Mouse (Mus musculus) embryo, embryonic 10.5 days (tissue): ENCODE results near the gene Pcgf5.

Experiments
- DNase-seq: peaks from one replicate; pipeline ENCODE4 v3.0.0-alpha.2; 2015; ENCODE audit warnings: low spot score

Gene Pcgf5

DNA sequence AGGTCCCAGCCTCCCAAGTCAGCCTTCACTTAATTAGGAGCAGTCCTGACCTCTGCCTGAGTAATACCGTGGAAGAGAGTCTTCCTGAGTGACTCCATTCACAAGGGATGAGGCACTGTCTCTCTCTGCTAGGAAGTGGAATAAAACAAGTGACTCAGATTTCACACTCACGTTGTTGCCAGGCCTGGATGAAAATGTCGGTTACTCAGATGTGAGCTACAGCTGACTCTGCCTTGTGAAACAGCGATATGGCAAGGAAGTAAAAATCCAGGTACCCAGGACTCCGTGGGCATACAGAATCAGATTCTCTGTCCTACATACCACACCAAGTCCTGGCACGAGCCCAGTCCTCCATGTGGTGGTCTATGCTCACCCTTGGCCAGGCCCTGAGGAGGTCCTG lies 142.8 kb downstream of the Pcgf5 start:
- no peak for DNase-seq

DNA sequence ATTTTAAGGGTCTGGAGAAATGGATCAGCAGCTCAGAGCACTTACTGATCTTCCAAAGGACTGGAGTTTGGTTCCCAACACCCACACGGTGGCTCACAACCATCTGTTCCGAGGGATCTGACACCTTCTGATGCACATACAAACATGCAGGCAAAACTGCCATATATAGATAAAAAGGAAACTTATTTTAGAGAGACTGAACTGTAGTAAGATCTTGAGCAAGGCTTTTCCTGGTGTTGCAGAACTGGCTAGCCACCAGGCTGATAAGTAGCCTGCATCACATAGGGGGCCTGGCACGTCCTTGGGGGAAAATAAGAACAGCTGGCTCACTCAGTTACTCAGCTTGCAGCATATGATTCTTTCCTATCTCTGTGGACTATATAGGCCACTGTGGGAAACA lies 147.4 kb downstream of the Pcgf5 start:
- DNase-seq = no peak

DNA sequence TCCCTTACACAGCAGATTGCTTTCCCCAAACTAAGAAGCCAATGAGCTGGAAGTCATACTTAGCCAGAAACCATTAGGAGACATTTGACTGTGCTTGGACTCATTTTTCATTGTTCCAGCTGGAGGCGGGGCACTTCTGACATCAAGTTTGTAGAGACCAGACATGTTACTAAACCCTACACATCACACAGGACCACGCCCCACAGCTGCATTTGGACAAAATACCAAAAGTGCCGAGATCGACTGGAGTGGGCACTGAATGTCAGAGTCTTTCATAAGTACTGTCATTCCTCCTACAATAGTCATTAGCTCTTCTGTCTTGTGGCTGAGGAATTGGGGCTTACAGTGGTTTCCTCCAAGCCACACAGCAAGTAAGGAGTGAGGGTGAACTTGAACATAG lies 148.4 kb downstream of the Pcgf5 start:
- DNase-seq = no peak

DNA sequence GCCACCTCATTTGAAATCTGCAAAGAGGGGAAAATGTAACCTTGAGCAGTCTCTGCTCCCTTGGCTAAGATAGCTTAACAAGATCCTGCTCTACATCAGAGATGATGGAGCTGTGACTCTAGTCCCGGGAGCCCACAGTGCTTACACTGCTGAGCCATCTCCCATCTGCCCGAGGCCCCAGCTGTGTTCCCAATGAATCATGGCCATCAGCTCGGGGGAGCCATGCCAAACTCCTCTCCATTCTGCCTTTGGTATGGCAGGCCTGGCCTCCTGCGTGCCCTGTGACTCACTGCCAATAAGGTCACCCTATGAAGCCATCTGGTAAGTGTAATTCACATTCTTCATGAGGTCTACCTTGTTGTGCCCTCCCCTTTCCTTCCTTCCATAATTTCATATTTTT lies 149.0 kb downstream of the Pcgf5 start:
- no peak for DNase-seq

DNA sequence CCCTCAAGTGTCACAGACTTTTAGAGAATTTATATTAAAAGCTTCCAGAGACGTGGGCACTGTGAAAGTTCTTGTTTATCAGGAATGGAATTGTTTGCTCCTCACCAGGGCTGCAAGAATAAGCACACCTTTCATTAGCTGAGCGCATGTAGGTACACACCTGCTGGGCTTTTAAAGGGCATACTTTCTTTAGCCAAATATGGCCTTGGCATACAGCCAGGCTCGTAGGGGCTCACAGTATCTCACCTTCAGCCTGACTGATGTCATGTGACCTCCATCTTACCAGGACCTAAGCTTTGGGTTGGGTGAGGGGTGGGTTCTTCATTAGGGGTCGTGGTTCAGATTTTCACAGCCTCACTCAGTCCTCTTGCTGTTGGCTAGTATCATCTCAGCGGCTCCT lies 149.6 kb downstream of the Pcgf5 start:
- DNase-seq = no peak

DNA sequence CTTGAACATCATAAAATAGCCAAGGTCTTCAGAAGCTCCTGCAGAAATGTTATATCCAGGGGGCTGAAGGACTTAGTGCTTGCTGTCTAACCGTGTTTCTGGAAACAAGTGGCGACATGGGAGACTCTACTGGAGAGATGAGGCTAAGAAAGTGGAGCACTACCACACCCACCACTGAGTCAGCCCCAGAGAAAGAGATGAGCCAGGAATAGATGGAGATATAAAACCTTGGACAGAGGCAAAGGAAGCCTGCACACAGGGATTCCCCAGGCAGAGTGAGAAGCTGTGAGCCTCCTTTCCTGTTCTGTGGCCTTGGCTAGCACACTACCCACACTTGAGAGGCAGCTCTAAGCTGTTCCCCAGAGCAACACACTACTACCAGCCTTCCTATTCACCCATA lies 156.6 kb downstream of the Pcgf5 start:
- DNase-seq = no peak
